Mouse (Mus musculus) neural tube, embryonic 11.5 days (tissue): Measurements from ENCODE around the gene Mnt. TPM values are rescaled to one million over a fixed set of nuclear protein-coding genes. Genes with fewer than 3 reads are reported as not detected.

Source experiments
- ATAC-seq: fragments of 200-750 bp; cut with Nextera tagmentation; 2 replicates; pipeline ENCODE4 v1.8.0; 2017; ENCODE audit warnings: moderate number of reproducible peaks, mild to moderate bottlenecking, moderate TSS enrichment, moderate library complexity; ENCODE audit not compliant: insufficient read depth, low FRiP score, low TSS enrichment
- DNase-seq: peaks from one replicate; pipeline ENCODE4 v3.0.0-alpha.2; 2015; ENCODE audit warnings: low spot score
- H3K27ac ChIP-seq: fragments of 300-500 bp; sonication (generic); 2 replicates; pipeline ENCODE4 v1.5.1; 2014; ENCODE audit warnings: low read depth, mild to moderate bottlenecking, low read length
- H3K27me3 ChIP-seq: fragments of 300-500 bp; sonication (generic); 2 replicates; pipeline ENCODE4 v1.6.1; 2014; ENCODE audit warnings: mild to moderate bottlenecking, low read length, mixed read lengths; ENCODE audit not compliant: control insufficient read depth, insufficient read depth
- H3K36me3 ChIP-seq: fragments of 300-500 bp; sonication (generic); 2 replicates; pipeline ENCODE4 v1.6.1; 2014; ENCODE audit warnings: mild to moderate bottlenecking, low read length, moderate library complexity, mixed read lengths; ENCODE audit not compliant: control insufficient read depth, insufficient read depth
- H3K4me1 ChIP-seq: fragments of 300-500 bp; sonication (generic); 2 replicates; pipeline ENCODE4 v1.6.1; 2014; ENCODE audit warnings: low read length, mixed read lengths; ENCODE audit not compliant: control insufficient read depth, insufficient read depth
- H3K4me2 ChIP-seq: fragments of 300-500 bp; sonication (generic); 2 replicates; pipeline ENCODE4 v1.6.1; 2014; ENCODE audit warnings: low read depth, mild to moderate bottlenecking, moderate library complexity
- H3K4me3 ChIP-seq: fragments of 300-500 bp; sonication (generic); 2 replicates; pipeline ENCODE4 v1.5.1; 2014; ENCODE audit warnings: low read depth, low read length
- H3K9ac ChIP-seq: fragments of 300-500 bp; sonication (generic); 2 replicates; pipeline ENCODE4 v1.6.1; 2014; ENCODE audit warnings: mild to moderate bottlenecking, low read length
- H3K9me3 ChIP-seq: fragments of 300-500 bp; sonication (generic); 2 replicates; pipeline ENCODE4 v1.6.1; 2016; ENCODE audit warnings: low read length; ENCODE audit not compliant: control insufficient read depth
- WGBS: fragments of 180-500 bp; shearing (Covaris S2); extraction: QIAGEN DNeasy Blood & Tissue Kit; methylation state at CpG from one replicate; pipeline ENCODE4 v1.1.7; 2014; 5-methylcytosine and 5-hydroxymethylcytosine counted together
- polyA plus RNA-seq: library from polyadenylated mRNA; unstranded; fragments of >200 nt; fragmentation: Nextera tagmentation; extraction: Ambion mirVana; gene quantifications from 2 replicates; pipeline ENCODE4 v1.2.1, GENCODE M21; 2014

The Mnt gene
- polyA plus RNA-seq, 1 experiment from 2014 or later: 6.9 TPM

DNA sequence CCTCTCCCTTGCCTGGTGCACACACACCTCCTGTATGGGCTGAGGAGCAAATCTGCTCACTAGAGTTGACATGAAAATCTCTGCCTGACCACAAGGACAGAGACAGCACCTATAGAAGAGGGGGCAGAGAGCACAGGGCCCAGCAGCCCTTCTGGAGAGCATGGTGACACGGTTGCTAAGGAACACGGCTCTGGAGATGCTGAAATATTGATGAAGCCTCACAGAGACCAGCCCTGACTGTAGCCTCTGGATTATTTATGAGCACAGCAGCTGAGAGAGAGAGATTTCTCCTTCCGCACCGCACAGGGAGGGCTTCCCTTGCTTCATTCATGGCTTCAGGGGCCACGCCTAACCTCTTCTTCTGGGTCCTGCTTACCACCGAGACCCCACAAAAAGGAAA lies 38.9 kb downstream of the Mnt start:
- ATAC-seq (0 out of 2 replicates have a peak, but pooled peaks have one; percentile 20), DNase-seq (peak; percentile 23)
- H3K9me3 ChIP-seq: no peaks in the 10 kb centered on the region
- no peak overlapping the region for H3K4me3 ChIP-seq
- 0 out of 2 replicates have a peak overlapping the region, but pooled peaks have one; percentile 7 for H3K4me2 ChIP-seq
- H3K36me3 ChIP-seq: no peaks in the 10 kb centered on the region
- H3K27me3 ChIP-seq: no peaks in the 10 kb centered on the region
- H3K9ac ChIP-seq: no peak overlapping the region
- WGBS: 74% methylated on average over 6 of the region's 6 CpGs
- H3K4me1 ChIP-seq: no peaks in the 10 kb centered on the region; the same call in 1 of the 2 replicates
- H3K27ac ChIP-seq: peak overlapping the region; percentile 67

DNA sequence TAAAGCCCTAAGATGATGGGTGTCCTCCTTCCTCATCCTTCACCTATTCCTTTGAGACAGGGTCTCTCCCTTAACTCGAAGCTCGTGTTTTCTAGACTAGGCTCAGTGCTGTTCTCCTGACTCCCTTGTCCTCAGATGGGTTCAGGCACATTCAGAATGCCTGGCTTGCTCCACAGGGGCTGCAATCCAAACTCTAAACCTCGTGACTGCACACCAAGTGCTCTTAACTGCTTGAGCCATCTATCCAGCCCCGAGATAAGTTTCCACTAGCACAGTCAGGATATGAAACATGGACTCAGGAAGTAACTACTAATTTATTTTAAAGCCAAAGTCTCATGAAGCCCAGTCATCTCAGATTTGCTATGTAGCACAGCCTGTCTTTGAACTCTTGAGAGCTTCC lies 39.8 kb downstream of the Mnt start:
- no peaks in the 10 kb centered on the region for H3K36me3 ChIP-seq
- H3K27me3 ChIP-seq: no peaks in the 10 kb centered on the region
- no peak overlapping the region for H3K4me3 ChIP-seq
- H3K9me3 ChIP-seq: no peaks in the 10 kb centered on the region
- no peak overlapping the region for H3K9ac ChIP-seq
- WGBS: 77% methylated on average over 4 of the region's 4 CpGs
- H3K4me2 ChIP-seq: no peak overlapping the region
- DNase-seq: no peak
- no peak overlapping the region for H3K27ac ChIP-seq
- no peaks in the 10 kb centered on the region; the same call in 1 of the 2 replicates for H3K4me1 ChIP-seq
- ATAC-seq: no peak

DNA sequence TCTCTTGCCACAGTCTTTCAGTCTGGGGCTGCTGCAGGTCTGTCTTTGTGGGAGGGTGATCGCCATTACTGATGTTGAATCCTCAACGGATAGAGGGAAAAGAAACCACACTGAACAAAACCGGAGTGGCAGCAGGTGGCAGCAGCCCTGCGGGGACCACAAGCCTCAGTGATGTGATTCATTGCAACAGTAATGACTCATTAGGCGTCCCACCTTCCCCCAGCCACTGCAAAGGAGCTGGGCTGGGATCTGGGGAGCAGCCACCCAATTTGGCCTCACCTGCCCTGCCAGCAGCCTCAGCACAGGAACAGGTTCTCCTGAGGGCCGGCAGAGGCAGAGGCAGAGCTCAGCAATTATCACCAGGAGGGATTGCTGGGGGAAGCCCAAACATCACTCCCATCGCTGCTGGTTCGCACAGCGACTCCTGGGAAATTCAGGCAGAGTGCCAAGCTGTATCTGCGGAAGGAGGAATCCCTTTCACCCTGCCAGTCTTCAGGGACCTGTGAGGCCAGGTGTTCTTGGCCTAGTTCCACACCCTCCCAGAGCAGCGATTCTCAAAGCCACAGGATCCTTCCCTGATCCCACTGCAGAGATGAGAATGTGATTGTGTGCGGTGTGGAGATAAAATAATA lies 40.4 kb downstream of the Mnt start:
- Histone ChIP-seq H3K4me2 (no peak overlapping the region), H3K36me3 (no peaks in the 10 kb centered on the region), H3K9me3 (no peaks in the 10 kb centered on the region), H3K27me3 (no peaks in the 10 kb centered on the region), H3K4me1 (peaks cover under 1% of the 10 kb centered on the region), H3K4me3 (no peak overlapping the region), H3K27ac (no peak overlapping the region), H3K9ac (no peak overlapping the region)
- 32% methylated on average over 12 of the region's 12 CpGs for WGBS
- no peak for DNase-seq
- no peak for ATAC-seq

DNA sequence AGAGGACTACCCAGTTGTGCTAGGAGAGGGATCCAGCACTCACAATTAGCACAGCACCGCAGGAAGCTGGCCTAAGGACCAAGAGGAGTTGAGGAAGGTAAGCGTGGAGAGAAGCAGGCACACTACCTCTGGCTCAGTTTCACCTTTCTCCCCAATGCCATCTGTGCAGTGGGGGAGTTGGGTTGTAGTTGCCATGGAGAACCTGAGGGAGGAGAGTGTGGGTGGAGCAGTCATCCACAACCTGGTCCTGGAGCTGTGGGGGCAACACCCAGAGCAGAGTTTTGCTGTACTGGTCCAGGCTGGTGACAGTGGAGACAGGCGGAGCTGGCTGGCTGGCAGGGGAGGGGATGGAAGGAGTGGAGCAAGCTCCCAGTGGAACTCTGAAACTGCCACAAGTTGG lies 43.9 kb downstream of the Mnt start:
- Histone ChIP-seq H3K9me3 (no peaks in the 10 kb centered on the region), H3K36me3 (no peaks in the 10 kb centered on the region), H3K4me3 (no peak overlapping the region), H3K27ac (no peak overlapping the region), H3K4me1 (peaks cover 11% of the 10 kb centered on the region), H3K4me2 (no peak overlapping the region), H3K9ac (no peak overlapping the region), H3K27me3 (no peaks in the 10 kb centered on the region)
- no peak for DNase-seq
- no peak for ATAC-seq
- 57% methylated on average over 3 of the region's 3 CpGs for whole genome bisulfite sequencing

DNA sequence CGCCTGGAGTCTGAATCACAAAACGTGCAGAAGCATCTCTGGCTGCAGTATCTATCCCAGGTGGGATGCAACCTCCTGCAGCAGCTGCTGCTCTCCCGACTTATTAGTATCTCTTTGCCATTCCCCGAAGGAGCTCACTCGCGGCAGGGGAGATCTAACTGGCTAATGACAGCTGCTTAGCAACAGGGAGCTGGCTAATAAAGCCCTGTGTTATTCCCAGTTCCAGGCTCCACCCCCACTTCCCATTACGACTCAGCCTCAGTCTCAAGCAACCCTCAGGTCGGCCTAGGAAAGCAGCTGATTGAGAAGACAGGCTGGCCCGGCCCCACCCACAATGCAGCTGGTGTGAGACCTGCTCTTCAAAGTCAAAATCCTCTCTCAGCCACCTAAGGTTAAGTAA lies 46.1 kb downstream of the Mnt start:
- Histone ChIP-seq H3K9ac (no peak overlapping the region), H3K27ac (no peak overlapping the region; the same call in 1 of the 2 replicates), H3K4me2 (peak overlapping the region; percentile 7), H3K27me3 (no peaks in the 10 kb centered on the region), H3K4me1 (peaks cover 11% of the 10 kb centered on the region; the same call in 1 of the 2 replicates), H3K9me3 (no peaks in the 10 kb centered on the region), H3K36me3 (no peaks in the 10 kb centered on the region), H3K4me3 (no peak overlapping the region)
- DNase-seq (peak; percentile 70), ATAC-seq (peak; percentile 69)
- WGBS: 1% methylated on average over 9 of the region's 9 CpGs

DNA sequence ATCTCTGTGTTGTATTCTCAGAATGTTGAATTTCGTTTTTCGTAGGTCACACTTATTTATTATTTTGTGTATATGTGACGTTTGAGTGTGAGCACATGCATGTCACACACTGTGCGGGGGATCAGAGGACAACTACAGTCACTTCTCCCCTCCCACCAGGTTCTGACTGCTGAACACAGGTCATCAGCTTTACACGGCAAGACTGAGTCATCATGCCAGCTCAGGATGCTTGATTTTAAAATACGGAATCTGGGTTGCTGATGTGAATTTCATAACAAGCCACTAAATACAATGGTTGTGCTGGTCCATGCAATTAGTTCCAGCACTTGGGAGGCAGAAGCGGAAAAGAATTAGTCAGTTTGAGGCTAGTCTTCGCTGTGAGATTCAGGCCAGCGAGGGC lies 50.3 kb downstream of the Mnt start:
- no peak for ATAC-seq

DNA sequence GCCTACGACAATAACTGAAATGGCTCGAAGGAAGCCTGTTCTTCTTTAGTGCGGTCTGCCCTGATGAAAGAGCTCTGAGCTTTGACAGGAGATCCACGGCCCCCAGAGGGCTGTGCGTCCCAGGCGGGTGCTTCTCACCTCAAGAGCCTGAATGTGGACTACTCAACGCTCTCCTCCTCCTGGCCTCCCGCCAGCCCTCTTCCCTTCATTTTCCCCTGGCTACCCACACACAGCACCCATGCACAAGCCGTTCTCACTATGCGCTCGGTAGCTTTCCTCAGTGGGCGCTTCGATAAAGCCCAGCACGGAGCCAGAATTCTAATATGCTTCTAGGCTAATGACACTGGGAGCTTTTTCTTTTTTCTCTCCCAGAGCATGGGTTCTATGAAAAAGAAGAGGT lies 51.3 kb downstream of the Mnt start:
- H3K4me2 ChIP-seq: no peak overlapping the region
- H3K9me3 ChIP-seq: no peaks in the 10 kb centered on the region
- no peak overlapping the region for H3K4me3 ChIP-seq
- no peak for ATAC-seq
- no peak overlapping the region for H3K27ac ChIP-seq
- H3K27me3 ChIP-seq: no peaks in the 10 kb centered on the region
- H3K4me1 ChIP-seq: peaks cover 2% of the 10 kb centered on the region; the same call in 1 of the 2 replicates
- no peak for DNase-seq
- H3K36me3 ChIP-seq: no peaks in the 10 kb centered on the region
- no peak overlapping the region for H3K9ac ChIP-seq
- 72% methylated on average over 14 of the region's 14 CpGs for WGBS

More for the DNA sequence above, 50.3 kb downstream of the Mnt start:
- peaks cover 11% of the 10 kb centered on the region; the same call in 1 of the 2 replicates for H3K4me1 ChIP-seq
- H3K4me2 ChIP-seq: no peak overlapping the region
- no peaks in the 10 kb centered on the region for H3K27me3 ChIP-seq
- no peaks in the 10 kb centered on the region for H3K36me3 ChIP-seq
- H3K9me3 ChIP-seq: no peaks in the 10 kb centered on the region
- no peak overlapping the region for H3K4me3 ChIP-seq
- no peak overlapping the region for H3K9ac ChIP-seq
- 91% methylated on average over 9 of the region's 9 CpGs for whole genome bisulfite sequencing
- no peak for DNase-seq
- H3K27ac ChIP-seq: no peak overlapping the region

DNA sequence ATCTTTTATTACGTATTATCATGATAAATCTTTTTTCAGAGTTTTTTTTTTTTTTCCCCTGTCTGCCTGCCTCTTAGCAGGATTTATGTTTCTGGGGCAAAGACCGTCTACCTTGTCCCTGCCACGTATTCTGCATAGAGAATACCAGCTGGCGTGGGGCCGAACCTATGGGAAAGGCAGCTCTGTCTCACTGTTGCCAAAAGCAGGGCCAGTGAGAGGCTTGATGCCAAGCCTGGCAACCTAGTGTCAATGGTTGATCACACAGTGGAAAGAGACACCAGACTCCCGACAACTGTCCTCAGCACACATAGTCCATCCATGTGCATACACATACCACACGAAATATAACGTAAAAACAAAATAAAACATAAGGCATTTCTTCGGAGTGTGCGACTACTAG lies 52.4 kb downstream of the Mnt start:
- no peaks in the 10 kb centered on the region for H3K27me3 ChIP-seq
- H3K36me3 ChIP-seq: no peaks in the 10 kb centered on the region
- H3K4me2 ChIP-seq: no peak overlapping the region
- H3K9ac ChIP-seq: no peak overlapping the region
- DNase-seq: no peak
- H3K27ac ChIP-seq: no peak overlapping the region
- no peak for ATAC-seq
- WGBS: 97% methylated on average over 10 of the region's 10 CpGs
- no peaks in the 10 kb centered on the region for H3K4me1 ChIP-seq
- H3K4me3 ChIP-seq: no peak overlapping the region
- no peaks in the 10 kb centered on the region for H3K9me3 ChIP-seq

DNA sequence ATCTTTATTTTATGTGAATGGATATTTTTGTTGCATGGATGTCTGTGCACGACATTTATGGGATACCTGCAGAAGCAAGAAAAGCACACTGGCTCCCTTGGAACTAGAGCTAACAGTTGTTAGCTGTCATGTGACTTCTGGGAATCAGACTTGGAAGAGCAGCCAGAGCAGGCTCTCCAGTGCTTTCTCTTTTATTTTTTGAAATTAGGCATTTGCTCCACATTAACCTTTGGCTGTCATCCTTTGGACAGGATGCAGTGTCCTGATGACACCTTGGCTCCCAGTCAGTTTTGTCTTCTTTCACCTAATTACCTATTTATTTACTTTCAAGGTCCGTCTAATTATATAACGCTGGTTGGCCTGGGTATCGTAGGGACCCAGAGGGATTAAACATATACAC lies 63.9 kb downstream of the Mnt start:
- WGBS: 90% methylated on average over 4 of the region's 4 CpGs

More for the DNA sequence above, 63.9 kb downstream of the Mnt start:
- no peaks in the 10 kb centered on the region for H3K27me3 ChIP-seq
- H3K4me3 ChIP-seq: no peak overlapping the region
- no peak for ATAC-seq
- no peak overlapping the region for H3K4me2 ChIP-seq
- H3K9me3 ChIP-seq: no peaks in the 10 kb centered on the region
- DNase-seq: no peak
- no peaks in the 10 kb centered on the region for H3K36me3 ChIP-seq
- no peak overlapping the region for H3K9ac ChIP-seq
- H3K4me1 ChIP-seq: no peaks in the 10 kb centered on the region; the same call in 1 of the 2 replicates
- no peak overlapping the region for H3K27ac ChIP-seq
